Mouse (Mus musculus): Measurements from ENCODE around the gene Ptges2.

GRCm38 (mm10) chr2:32428262-32428722 lies 32.6 kb downstream of the Ptges2 start:
- TF ChIP-seq POLR2A (IDR thresholded peaks at IDR 0.05; ENCODE audit: low read depth, low read length) = no peak
- TF ChIP-seq CTCF (IDR thresholded peaks at IDR 0.05; ENCODE audit: extremely low read depth, insufficient read depth, insufficient read length, insufficient replicate concordance) = no peak
